Mouse (Mus musculus) stomach, postnatal 0 days (tissue): ENCODE data around the gene Abca2. TPM values are rescaled to one million over a fixed set of nuclear protein-coding genes. Genes with fewer than 3 reads are reported as not detected.
A peak's percentile ranks its signal among the peaks of the same experiment; 100 is the strongest.

Experiments
- ATAC-seq: fragments of 200-750 bp; cut with Nextera tagmentation; 2 replicates; pipeline ENCODE4 v1.8.0; 2017; ENCODE audit not compliant: low FRiP score, low TSS enrichment
- DNase-seq: peaks from one replicate; pipeline ENCODE4 v3.0.0-alpha.2; 2016; ENCODE audit warnings: low spot score
- H3K27ac ChIP-seq: fragments of 300-500 bp; sonication (generic); replicated peaks from 2 replicates; pipeline ENCODE4 v1.5.1; 2014; ENCODE audit warnings: mild to moderate bottlenecking, control low read depth
- H3K27me3 ChIP-seq: fragments of 300-500 bp; sonication (generic); 2 replicates; pipeline ENCODE4 v1.6.1; 2014; ENCODE audit warnings: low read length; ENCODE audit not compliant: control insufficient read depth, insufficient read depth
- H3K36me3 ChIP-seq: fragments of 300-500 bp; sonication (generic); 2 replicates; pipeline ENCODE4 v1.6.1; 2014; ENCODE audit warnings: low read length, mixed read lengths; ENCODE audit not compliant: control insufficient read depth, insufficient read depth
- H3K4me1 ChIP-seq: fragments of 300-500 bp; sonication (generic); replicated peaks from 2 replicates; pipeline ENCODE4 v1.6.1; 2014; ENCODE audit warnings: antibody characterized with exemption; ENCODE audit not compliant: control insufficient read depth, insufficient read depth
- H3K4me2 ChIP-seq: fragments of 300-500 bp; sonication (generic); replicated peaks from 2 replicates; pipeline ENCODE4 v1.6.1; 2014; ENCODE audit warnings: low read depth, mild to moderate bottlenecking, control low read depth, moderate library complexity
- H3K4me3 ChIP-seq: fragments of 300-500 bp; sonication (generic); 2 replicates; pipeline ENCODE4 v1.5.1; 2014; ENCODE audit warnings: low read depth, low read length, control low read depth
- H3K9ac ChIP-seq: fragments of 300-500 bp; sonication (generic); 2 replicates; pipeline ENCODE4 v1.6.1; 2014; ENCODE audit warnings: mild to moderate bottlenecking, low read length, control low read depth, mixed read lengths
- H3K9me3 ChIP-seq: fragments of 300-500 bp; sonication (generic); 2 replicates; pipeline ENCODE4 v1.6.1; 2016; ENCODE audit warnings: low read length; ENCODE audit not compliant: control insufficient read depth
- CTCF ChIP-seq: IDR thresholded peaks from 2 replicates; pipeline ENCODE4 v1.5.1; 2016; ENCODE audit warnings: antibody characterized with exemption, low read depth, mild to moderate bottlenecking, moderate library complexity
- EP300 ChIP-seq: optimal IDR thresholded peaks from 2 replicates; pipeline ENCODE3; 2016; ENCODE audit warnings: antibody characterized with exemption
- WGBS: fragments of 180-500 bp; shearing (Covaris S2); extraction: QIAGEN DNeasy Blood & Tissue Kit; methylation state at CpG from one replicate; pipeline ENCODE4 v1.1.7; 2014; 5-methylcytosine and 5-hydroxymethylcytosine counted together
- polyA plus RNA-seq: library from polyadenylated mRNA; unstranded; fragments of >200 nt; fragmentation: Nextera tagmentation; extraction: Ambion mirVana; gene quantifications from 2 replicates; pipeline ENCODE4 v1.2.1, GENCODE M21; 2015

Gene Abca2
- polyA plus RNA-seq, 1 experiment from 2014 or later, result 1.7 TPM

GRCm38 (mm10) chr2:25429435-25430180, 1.1 kb downstream of the Abca2 start:
- Histone ChIP-seq H3K27me3 (no peaks in the 10 kb centered on the region), H3K27ac (no peak overlapping the region), H3K4me3 (no peak overlapping the region), H3K36me3 (no peaks in the 10 kb centered on the region), H3K9me3 (no peaks in the 10 kb centered on the region), H3K4me1 (no peaks in the 10 kb centered on the region), H3K4me2 (peak overlapping the region; percentile 97; the same call in 1 of the 2 replicates), H3K9ac (no peak overlapping the region)
- no peak for ATAC-seq
- DNase-seq, result no peak
- 64% methylated on average over 5 of the region's 5 CpGs for WGBS
- TF ChIP-seq EP300 (no peak), CTCF (no peak)

- no peaks in the 10 kb centered on the region for H3K27me3 ChIP-seq
- TF ChIP-seq EP300 (no peak), CTCF (no peak)
- no peaks in the 10 kb centered on the region for H3K9me3 ChIP-seq
Measured at GRCm38 (mm10) chr2:25430395-25431233, 2.1 kb downstream of the Abca2 start.

GRCm38 (mm10) chr2:25431308-25431855, 2.9 kb downstream of the Abca2 start:
- ATAC-seq, result no peak
- no peak for TF ChIP-seq CTCF
- TF ChIP-seq EP300, result no peak
- WGBS, result 76% methylated on average over 6 of the region's 6 CpGs
- Histone ChIP-seq H3K9me3 (no peaks in the 10 kb centered on the region), H3K4me2 (no peak overlapping the region), H3K4me3 (no peak overlapping the region), H3K9ac (no peak overlapping the region), H3K27ac (no peak overlapping the region), H3K4me1 (no peaks in the 10 kb centered on the region), H3K36me3 (no peaks in the 10 kb centered on the region), H3K27me3 (no peaks in the 10 kb centered on the region)
- DNase-seq, result no peak

More at GRCm38 (mm10) chr2:25430395-25431233, 2.1 kb downstream of the Abca2 start:
- H3K4me3 ChIP-seq, result no peak overlapping the region
- H3K4me1 ChIP-seq, result no peaks in the 10 kb centered on the region
- no peak overlapping the region for H3K27ac ChIP-seq
- H3K36me3 ChIP-seq, result no peaks in the 10 kb centered on the region
- ATAC-seq, result no peak
- WGBS, result 80% methylated on average over 17 of the region's 17 CpGs
- no peak for DNase-seq
- H3K4me2 ChIP-seq, result no peak overlapping the region
- H3K9ac ChIP-seq, result no peak overlapping the region

GRCm38 (mm10) chr2:25432326-25433098, 4.0 kb downstream of the Abca2 start:
- Histone ChIP-seq H3K4me2 (no peak overlapping the region), H3K27ac (no peak overlapping the region), H3K36me3 (no peaks in the 10 kb centered on the region), H3K9ac (no peak overlapping the region), H3K27me3 (no peaks in the 10 kb centered on the region), H3K4me1 (no peaks in the 10 kb centered on the region), H3K4me3 (no peak overlapping the region), H3K9me3 (no peaks in the 10 kb centered on the region)
- TF ChIP-seq EP300 (no peak), CTCF (no peak)
- DNase-seq, result no peak
- WGBS, result 78% methylated on average over 11 of the region's 11 CpGs
- ATAC-seq, result no peak

GRCm38 (mm10) chr2:25433101-25433500, 4.6 kb downstream of the Abca2 start:
- H3K4me1 ChIP-seq, result no peaks in the 10 kb centered on the region
- H3K9me3 ChIP-seq, result no peaks in the 10 kb centered on the region
- ATAC-seq (no peak), DNase-seq (no peak)
- no peak overlapping the region for H3K27ac ChIP-seq
- H3K9ac ChIP-seq, result no peak overlapping the region
- no peaks in the 10 kb centered on the region for H3K27me3 ChIP-seq
- TF ChIP-seq CTCF (no peak), EP300 (no peak)
- H3K36me3 ChIP-seq, result no peaks in the 10 kb centered on the region
- no peak overlapping the region for H3K4me3 ChIP-seq
- whole genome bisulfite sequencing, result 88% methylated on average over 17 of the region's 17 CpGs
- no peak overlapping the region for H3K4me2 ChIP-seq
